Mouse (Mus musculus) limb, embryonic 15.5 days (tissue): ENCODE data around the gene Mamdc4. TPM values are rescaled to one million over a fixed set of nuclear protein-coding genes. Genes with fewer than 3 reads are reported as not detected.
A peak's percentile ranks its signal among the peaks of the same experiment; 100 is the strongest.
"Not testable (repeated sequence)": the region's sequence is repeated elsewhere in the genome, so short reads cannot be mapped to it uniquely, and the experiment has no call there.

Source experiments
- ATAC-seq: fragments of 200-750 bp; cut with Nextera tagmentation; 2 replicates; pipeline ENCODE4 v1.8.0; 2017; ENCODE audit warnings: low read depth, moderate TSS enrichment; ENCODE audit not compliant: insufficient number of reproducible peaks, low FRiP score, low TSS enrichment
- H3K27ac ChIP-seq: fragments of 300-500 bp; sonication (generic); 2 replicates; pipeline ENCODE4 v1.5.1; 2015; ENCODE audit warnings: moderate library complexity, mild to moderate bottlenecking, inconsistent platforms
- H3K27me3 ChIP-seq: fragments of 300-500 bp; sonication (generic); 2 replicates; pipeline ENCODE4 v1.6.1; 2015; ENCODE audit warnings: inconsistent platforms
- H3K36me3 ChIP-seq: fragments of 300-500 bp; sonication (generic); 2 replicates; pipeline ENCODE4 v1.6.1; 2015; ENCODE audit warnings: inconsistent platforms
- H3K4me1 ChIP-seq: fragments of 300-500 bp; sonication (generic); 2 replicates; pipeline ENCODE4 v1.6.1; 2015; ENCODE audit warnings: inconsistent platforms
- H3K4me2 ChIP-seq: fragments of 300-500 bp; sonication (generic); 2 replicates; pipeline ENCODE4 v1.6.1; 2015; ENCODE audit warnings: mild to moderate bottlenecking, inconsistent platforms
- H3K4me3 ChIP-seq: fragments of 300-500 bp; sonication (generic); 2 replicates; pipeline ENCODE4 v1.5.1; 2015; ENCODE audit warnings: mild to moderate bottlenecking, inconsistent platforms
- H3K9ac ChIP-seq: fragments of 300-500 bp; sonication (generic); 2 replicates; pipeline ENCODE4 v1.6.1; 2015; ENCODE audit warnings: inconsistent platforms
- H3K9me3 ChIP-seq: fragments of 300-500 bp; sonication (generic); 2 replicates; pipeline ENCODE4 v1.6.1; 2016; ENCODE audit warnings: inconsistent platforms
- WGBS: fragments of 180-500 bp; shearing (Covaris S2); methylation state at CpG from one replicate; pipeline ENCODE4 v1.1.7; 2015; 5-methylcytosine and 5-hydroxymethylcytosine counted together
- polyA plus RNA-seq: library from polyadenylated mRNA; unstranded; fragments of >200 nt; fragmentation: Nextera tagmentation; extraction: Ambion mirVana; gene quantifications from 2 replicates; pipeline ENCODE4 v1.2.1, GENCODE M21; 2015

Mamdc4 gene
- polyA plus RNA-seq, 1 experiment from 2014 or later, result 0.81 TPM

- not testable (repeated sequence) for H3K4me3 ChIP-seq, H3K27ac ChIP-seq, H3K4me2 ChIP-seq, ATAC-seq, H3K9ac ChIP-seq, H3K27me3 ChIP-seq, H3K9me3 ChIP-seq, H3K36me3 ChIP-seq
- 54% methylated on average over 2 of the region's 2 CpGs for WGBS
- H3K4me1 ChIP-seq, result peaks cover 28% of the 10 kb centered on the region
Measured at GRCm38 (mm10) chr2:25555479-25555878, 19.2 kb downstream of the Mamdc4 start.

GRCm38 (mm10) chr2:25553171-25553786 lies 21.4 kb downstream of the Mamdc4 start:
- H3K4me2 ChIP-seq, H3K27ac ChIP-seq, ATAC-seq, H3K36me3 ChIP-seq, H3K4me3 ChIP-seq, H3K9ac ChIP-seq, H3K27me3 ChIP-seq, H3K9me3 ChIP-seq: not testable (repeated sequence)
- H3K4me1 ChIP-seq, result peaks cover 12% of the 10 kb centered on the region; the same call in 1 of the 2 replicates
- WGBS, result 90% methylated on average over 4 of the region's 4 CpGs

GRCm38 (mm10) chr2:25551186-25551585 lies 23.5 kb downstream of the Mamdc4 start:
- Histone ChIP-seq H3K27ac (no peak overlapping the region), H3K9me3 (no peaks in the 10 kb centered on the region), H3K4me1 (peaks cover 4% of the 10 kb centered on the region; the same call in 1 of the 2 replicates), H3K36me3 (no peaks in the 10 kb centered on the region), H3K27me3 (no peaks in the 10 kb centered on the region), H3K4me3 (no peak overlapping the region), H3K9ac (no peak overlapping the region), H3K4me2 (no peak overlapping the region)
- ATAC-seq, result no peak
- WGBS, result 35% methylated on average over 5 of the region's 5 CpGs

GRCm38 (mm10) chr2:25549021-25549991 lies 25.3 kb downstream of the Mamdc4 start:
- H3K4me3 ChIP-seq, result no peak overlapping the region
- H3K36me3 ChIP-seq, result 0 out of 2 replicates have a peak, but pooled peaks cover 3% of the 10 kb centered on the region
- no peaks in the 10 kb centered on the region for H3K9me3 ChIP-seq
- H3K4me2 ChIP-seq, result no peak overlapping the region
- WGBS, result 61% methylated on average over 9 of the region's 9 CpGs
- ATAC-seq, result no peak
- no peak overlapping the region for H3K9ac ChIP-seq
- H3K4me1 ChIP-seq, result peaks cover 19% of the 10 kb centered on the region
- no peaks in the 10 kb centered on the region for H3K27me3 ChIP-seq
- no peak overlapping the region for H3K27ac ChIP-seq

- ATAC-seq, result peak; percentile 100
Measured at GRCm38 (mm10) chr2:25546811-25547491, 27.7 kb downstream of the Mamdc4 start, which contains the start of gene Traf2. Gene Traf2 (minus strand): TSS chr2:25546940.

DNA sequence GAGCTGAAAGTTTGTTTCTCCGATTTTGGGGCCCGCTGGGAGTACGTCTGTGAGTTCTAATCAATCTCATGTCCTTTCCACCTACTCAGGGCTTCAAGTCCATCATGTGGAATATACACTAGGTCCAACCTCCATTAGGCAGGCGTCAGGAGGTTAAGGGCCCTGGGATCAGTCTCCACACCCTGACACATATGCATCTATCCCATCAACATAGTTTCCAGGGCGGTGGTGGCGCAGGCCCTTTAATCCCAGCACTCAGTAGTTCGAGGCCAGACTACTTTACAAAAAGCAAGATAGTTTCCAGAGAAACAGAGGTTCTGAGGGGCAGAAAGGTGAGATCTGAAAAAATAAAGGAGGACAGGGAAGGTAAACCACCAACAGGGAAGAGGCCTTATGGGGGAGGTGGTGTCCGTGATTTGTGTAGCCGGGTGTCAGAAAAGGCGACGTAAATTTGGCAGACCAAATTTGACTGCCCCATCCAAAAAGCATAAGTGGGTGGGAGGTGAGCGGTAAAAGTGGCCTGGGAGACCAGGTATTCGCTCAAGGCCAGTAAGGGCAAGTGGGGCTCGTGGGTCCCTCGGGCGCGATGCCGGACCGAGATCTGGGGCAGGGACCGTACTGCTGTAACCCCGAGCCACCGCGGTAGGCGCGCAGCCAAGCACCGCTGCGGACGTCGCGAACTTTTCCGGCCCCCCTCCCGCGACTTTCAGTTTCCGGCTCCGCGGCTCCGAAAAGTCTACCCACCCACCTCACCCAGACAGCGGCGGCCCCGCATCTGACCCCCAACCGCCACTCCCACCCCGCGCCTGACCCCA lies 28.4 kb downstream of the Mamdc4 start:
- Histone ChIP-seq H3K9me3 (no peaks in the 10 kb centered on the region), H3K9ac (peak overlapping the region; percentile 70), H3K27me3 (no peaks in the 10 kb centered on the region), H3K4me3 (peak overlapping the region; percentile 77), H3K4me2 (peak overlapping the region; percentile 63), H3K27ac (peak overlapping the region; percentile 76), H3K4me1 (peaks cover 19% of the 10 kb centered on the region), H3K36me3 (0 out of 2 replicates have a peak, but pooled peaks cover 3% of the 10 kb centered on the region)
- 7% methylated on average over 43 of the region's 43 CpGs for WGBS
- peak; percentile 62 for ATAC-seq

More at GRCm38 (mm10) chr2:25546811-25547491, 27.7 kb downstream of the Mamdc4 start, which contains the start of gene Traf2:
- Histone ChIP-seq H3K27me3 (no peaks in the 10 kb centered on the region), H3K4me1 (peaks cover 19% of the 10 kb centered on the region), H3K9ac (peak within 1 kb of the TSS; percentile 70), H3K36me3 (0 out of 2 replicates have a peak, but pooled peaks cover 3% of the 10 kb centered on the region), H3K4me3 (peak within 1 kb of the TSS; percentile 77), H3K4me2 (peak within 1 kb of the TSS; percentile 63), H3K27ac (peak within 1 kb of the TSS; percentile 76), H3K9me3 (no peaks in the 10 kb centered on the region)
- WGBS, result 4% methylated on average over 44 of the region's 48 CpGs

GRCm38 (mm10) chr2:25541644-25542367 lies 32.8 kb downstream of the Mamdc4 start:
- no peaks in the 10 kb centered on the region for H3K9me3 ChIP-seq
- 73% methylated on average over 10 of the region's 10 CpGs for WGBS
- peaks cover 16% of the 10 kb centered on the region for H3K4me1 ChIP-seq
- ATAC-seq, result no peak
- H3K27ac ChIP-seq, result no peak overlapping the region
- H3K9ac ChIP-seq, result no peak overlapping the region
- H3K4me3 ChIP-seq, result no peak overlapping the region
- H3K4me2 ChIP-seq, result no peak overlapping the region
- peaks cover 23% of the 10 kb centered on the region for H3K36me3 ChIP-seq
- H3K27me3 ChIP-seq, result no peaks in the 10 kb centered on the region

DNA sequence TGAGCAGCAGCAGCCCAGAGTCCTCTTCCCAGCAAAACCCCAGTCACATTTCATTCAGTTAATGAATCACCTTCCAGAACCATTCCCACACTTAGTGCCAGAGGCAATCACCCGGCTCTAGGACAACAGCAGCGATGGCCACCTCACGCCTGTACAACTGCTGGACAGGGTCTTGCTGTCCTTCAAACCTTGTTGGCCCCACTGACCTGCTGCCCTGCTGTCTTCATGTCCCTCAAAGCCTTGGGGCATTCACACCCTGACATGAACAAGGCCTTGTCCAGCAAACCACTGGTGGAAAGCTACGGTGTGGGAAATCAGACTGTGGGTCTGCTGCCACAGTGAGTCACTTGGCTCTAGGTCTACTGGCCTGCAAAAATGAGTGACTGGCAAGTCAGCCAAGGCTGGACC lies 34.1 kb downstream of the Mamdc4 start:
- Histone ChIP-seq H3K4me2 (no peak overlapping the region), H3K4me3 (no peak overlapping the region), H3K27ac (no peak overlapping the region), H3K9me3 (no peaks in the 10 kb centered on the region), H3K36me3 (peaks cover 35% of the 10 kb centered on the region), H3K4me1 (peaks cover 11% of the 10 kb centered on the region), H3K27me3 (no peaks in the 10 kb centered on the region), H3K9ac (no peak overlapping the region)
- WGBS, result 93% methylated on average over 4 of the region's 4 CpGs
- no peak for ATAC-seq

- Histone ChIP-seq H3K9me3 (no peaks in the 10 kb centered on the region), H3K4me2 (no peak overlapping the region), H3K4me3 (no peak overlapping the region), H3K27ac (no peak overlapping the region), H3K36me3 (peaks cover 56% of the 10 kb centered on the region), H3K27me3 (no peaks in the 10 kb centered on the region), H3K4me1 (0 out of 2 replicates have a peak, but pooled peaks cover 3% of the 10 kb centered on the region), H3K9ac (no peak overlapping the region)
- ATAC-seq, result no peak
- WGBS, result 88% methylated on average over 8 of the region's 8 CpGs
Measured at GRCm38 (mm10) chr2:25536531-25536930, 38.1 kb downstream of the Mamdc4 start.

DNA sequence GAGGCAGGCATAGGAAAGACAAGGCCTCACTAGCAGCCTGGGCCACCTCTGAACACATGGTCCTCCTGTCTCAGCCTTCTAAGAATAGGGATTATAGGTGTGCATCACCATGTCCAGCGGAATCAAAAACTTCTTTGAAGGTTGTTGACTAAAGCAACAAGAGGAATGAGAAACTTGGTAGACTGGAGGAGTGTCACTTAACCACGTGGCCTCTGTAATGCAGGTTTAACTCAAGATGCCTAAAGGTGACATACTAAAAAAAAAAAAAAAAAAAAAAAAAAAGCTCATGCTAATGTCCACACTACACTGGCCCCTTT lies 39.8 kb downstream of the Mamdc4 start:
- no peak overlapping the region for H3K4me2 ChIP-seq
- no peak overlapping the region for H3K9ac ChIP-seq
- no peaks in the 10 kb centered on the region for H3K27me3 ChIP-seq
- 96% methylated on average over 2 of the region's 2 CpGs for WGBS
- no peak overlapping the region for H3K4me3 ChIP-seq
- no peaks in the 10 kb centered on the region for H3K9me3 ChIP-seq
- 0 out of 2 replicates have a peak, but pooled peaks cover 3% of the 10 kb centered on the region for H3K4me1 ChIP-seq
- H3K27ac ChIP-seq, result no peak overlapping the region
- H3K36me3 ChIP-seq, result peaks cover 72% of the 10 kb centered on the region
- ATAC-seq, result no peak
